Mouse (Mus musculus) layer of hippocampus, postnatal 25 days (tissue): Measurements from ENCODE around the gene Galnt15. TPM values are rescaled to one million over a fixed set of nuclear protein-coding genes. Genes with fewer than 3 reads are reported as not detected.
A peak's percentile ranks its signal among the peaks of the same experiment; 100 is the strongest.

Experiments
- DNase-seq, 2 experiments: peaks; one replicate each; pipeline ENCODE4 v3.0.0; 2022; ENCODE audit warnings: mixed read lengths in 2 of 2, low spot score in 1 of 2; ENCODE audit errors: extremely low spot score in 1 of 2
- total RNA-seq, 2 experiments: library from RNA; stranded (reverse); gene quantifications; 2 replicates each; pipeline ENCODE4 v1.2.3; 2021

Galnt15 gene
- 1 to 10 TPM; 1.1 to 1.8 TPM for total RNA-seq

- no peak for DNase-seq
Observed at GRCm38 (mm10) chr14:32028681-32029091, at the start of gene Galnt15. TSS of gene Galnt15 (plus strand) at chr14:32028989.

GRCm38 (mm10) chr14:31994021-31994420 is 34.8 kb upstream of the Galnt15 start:
- no peak for DNase-seq

GRCm38 (mm10) chr14:32000941-32001340 is 27.8 kb upstream of the Galnt15 start:
- DNase-seq = no peak

- peak in 1 of 2 experiments; percentile 18 for DNase-seq
Observed at GRCm38 (mm10) chr14:32002502-32003338, 26.1 kb upstream of the Galnt15 start.

GRCm38 (mm10) chr14:32003904-32004596 is 24.7 kb upstream of the Galnt15 start:
- DNase-seq = no peak

- DNase-seq = no peak
Observed at GRCm38 (mm10) chr14:32005673-32006261, 23.0 kb upstream of the Galnt15 start.

- DNase-seq = no peak
Observed at GRCm38 (mm10) chr14:32007654-32008335, 21.0 kb upstream of the Galnt15 start.

GRCm38 (mm10) chr14:32009715-32010114 is 19.1 kb upstream of the Galnt15 start:
- no peak for DNase-seq

- no peak for DNase-seq
Observed at GRCm38 (mm10) chr14:32011547-32012304, 17.1 kb upstream of the Galnt15 start.

- DNase-seq = no peak
Observed at GRCm38 (mm10) chr14:32015131-32015770, 13.5 kb upstream of the Galnt15 start.

- DNase-seq = no peak
Observed at GRCm38 (mm10) chr14:32016466-32016865, 12.3 kb upstream of the Galnt15 start.

GRCm38 (mm10) chr14:32016921-32017320 is 11.9 kb upstream of the Galnt15 start:
- DNase-seq = peak; percentile 49 to 53

GRCm38 (mm10) chr14:32017448-32017847 is 11.3 kb upstream of the Galnt15 start:
- DNase-seq = no peak

- no peak for DNase-seq
Observed at GRCm38 (mm10) chr14:32019091-32019490, 9.7 kb upstream of the Galnt15 start.

- DNase-seq = no peak
Observed at GRCm38 (mm10) chr14:32021967-32022366, 6.8 kb upstream of the Galnt15 start.

GRCm38 (mm10) chr14:32022450-32022849 is 6.3 kb upstream of the Galnt15 start:
- DNase-seq = no peak

GRCm38 (mm10) chr14:32023891-32024290 is 4.9 kb upstream of the Galnt15 start:
- DNase-seq = no peak

- no peak for DNase-seq
Observed at GRCm38 (mm10) chr14:32027218-32027617, 1.6 kb upstream of the Galnt15 start.

- no peak for DNase-seq
Observed at GRCm38 (mm10) chr14:32029411-32029992, 713 bp downstream of the Galnt15 start.
